Comparison of ENCODE assay signal across 14 mouse cellular contexts in the genomic region with DNA sequence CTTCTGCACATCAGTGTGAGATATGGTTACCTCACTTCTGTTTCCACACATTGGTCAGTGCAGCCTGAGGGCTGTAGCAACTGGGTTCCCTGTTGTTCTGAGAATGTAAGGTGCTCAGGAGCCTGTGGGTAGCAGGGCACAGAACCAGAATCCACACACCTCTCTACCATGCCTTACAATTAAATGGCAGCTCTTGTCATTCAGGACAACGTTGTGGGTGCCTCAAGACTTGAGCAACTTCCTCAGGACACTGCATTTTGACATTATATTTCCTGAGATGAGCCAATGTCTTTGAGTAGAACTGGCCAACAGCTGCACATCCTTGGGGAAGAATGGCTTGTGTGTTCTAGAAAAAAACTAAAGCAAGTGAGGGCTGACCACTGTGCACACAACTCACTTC.
"Had no signal": no experiment of that assay in that cellular context is flagged by ENCODE, and none has a peak within 500 bp of the region (broad histone marks: within the 10 kb centered on the region; RNA-seq: fewer than 3 reads in every experiment).

No protein-coding gene starts in this region.

- DNase-seq: kidney, adult 11 months; kidney, adult 8-10 months; kidney, postnatal 14 days; kidney, postnatal 4 days; lung, adult 18-20 months; lung, postnatal 10 days; lung, postnatal 36 days; thymus, adult 18-20 months; thymus, postnatal 14 days had no signal

- ATAC-seq: intestine, embryonic 15.5 days had no signal

- H3K36me3 ChIP-seq: intestine, embryonic 15.5 days; limb, embryonic 10.5 days; limb, embryonic 13.5 days; lung, embryonic 15.5 days; midbrain, embryonic 12.5 days had no signal

- H3K27ac ChIP-seq: intestine, embryonic 15.5 days; limb, embryonic 10.5 days; limb, embryonic 13.5 days; lung, embryonic 15.5 days; midbrain, embryonic 12.5 days had no signal

- H3K9ac ChIP-seq: intestine, embryonic 15.5 days; limb, embryonic 13.5 days; lung, embryonic 15.5 days; midbrain, embryonic 12.5 days had no signal

- H3K27me3 ChIP-seq: intestine, embryonic 15.5 days; lung, embryonic 15.5 days; midbrain, embryonic 12.5 days had no signal

- H3K4me2 ChIP-seq: intestine, embryonic 15.5 days; limb, embryonic 13.5 days; lung, embryonic 15.5 days; midbrain, embryonic 12.5 days had no signal

- H3K4me3 ChIP-seq: intestine, embryonic 15.5 days; limb, embryonic 10.5 days; limb, embryonic 13.5 days; lung, embryonic 15.5 days; midbrain, embryonic 12.5 days had no signal

- H3K9me3 ChIP-seq: intestine, embryonic 15.5 days; limb, embryonic 10.5 days; limb, embryonic 13.5 days; lung, embryonic 15.5 days; midbrain, embryonic 12.5 days had no signal

- H3K4me1 ChIP-seq: intestine, embryonic 15.5 days; limb, embryonic 10.5 days; lung, embryonic 15.5 days had no signal
